Mouse (Mus musculus): Measurements from ENCODE around the gene Gm21988.

GRCm38 (mm10) chr11:70215301-70215700 is 24.3 kb downstream of the Gm21988 start:
- no peak for TF ChIP-seq CTCF (IDR thresholded peaks at IDR 0.05; ENCODE audit: control insufficient read depth, insufficient read depth, low read length)
- TF ChIP-seq POLR2A (IDR thresholded peaks at IDR 0.05; ENCODE audit: borderline replicate concordance, control insufficient read depth, low read depth, low read length), result no peak
